In genomic region chr11:86507991-86508390, GRCm38 (mm10) we compare ENCODE assay signal across 25 mouse cellular contexts. TPM values are rescaled to one million over a fixed set of nuclear protein-coding genes. Genes with fewer than 3 reads are reported as not detected.
DNase-seq lines count a peak whose midpoint lies in the region; TF ChIP-seq lines count a peak whose summit lies in the region.
"Had no signal": no experiment of that assay in that cellular context is flagged by ENCODE, and none has a peak within 500 bp of the region (broad histone marks: within the 10 kb centered on the region; RNA-seq: fewer than 3 reads in every experiment).

No protein-coding gene starts in this region.

- H3K36me3 ChIP-seq in C2C12 (ENCODE audit: control insufficient read depth, insufficient read depth) (peaks cover 89% of the 10 kb centered on the region), ES-E14 (ENCODE audit: control insufficient read depth, insufficient read depth, low read length, poor library complexity, severe bottlenecking) (peaks cover 20% of the 10 kb centered on the region)

- no peak overlapping the region for H3K9ac ChIP-seq in ES-E14 (ENCODE audit: insufficient read depth, low read depth, low read length, poor library complexity, severe bottlenecking)
- H3K9ac ChIP-seq: embryonic facial prominence, embryonic 13.5 days; embryonic facial prominence, embryonic 15.5 days; forebrain, embryonic 12.5 days; forebrain, embryonic 15.5 days; forebrain, postnatal 0 days had no signal

- intact Hi-C loops in heart, postnatal 10 days (cut with DNase I): no loop called here

- H3K79me3 ChIP-seq in C2C12 (ENCODE audit: low read depth): no peaks in the 10 kb centered on the region

- in situ Hi-C loops in ES-E14 (cut with MboI; ENCODE audit: low sequenced_read_pairs in 2 of 2, unreplicated experiment in 2 of 2): no loop called here

- 0 out of 4 replicates have a peak, but pooled peaks cover 0 to 2% of the 10 kb centered on the region in 2 experiments for H3K4me1 ChIP-seq in ES-E14 (ENCODE audit: control insufficient read depth in 2 of 2, insufficient read depth in 2 of 2, low read length in 2 of 2, poor library complexity in 1 of 2)
- H3K4me1 ChIP-seq: embryonic facial prominence, embryonic 13.5 days; embryonic facial prominence, embryonic 15.5 days; forebrain, embryonic 10.5 days; forebrain, embryonic 12.5 days; forebrain, embryonic 15.5 days had no signal

- H3K4me3 ChIP-seq in C2C12 (ENCODE audit: insufficient read depth, poor library complexity, severe bottlenecking) (no peak overlapping the region), ES-E14 (ENCODE audit: insufficient read depth in 1 of 2, low read depth in 1 of 2, low read length in 2 of 2, poor library complexity in 1 of 2, severe bottlenecking in 1 of 2) (no peak overlapping the region)
- H3K4me3 ChIP-seq: embryonic facial prominence, embryonic 13.5 days; embryonic facial prominence, embryonic 15.5 days; erythroblast, embryonic 14.5 days; forebrain, embryonic 10.5 days; forebrain, embryonic 12.5 days; forebrain, embryonic 15.5 days had no signal

- DNase-seq in 3T3-L1 (ENCODE audit: low read depth, low spot score): peak; percentile 59
- no peak for DNase-seq in ES-E14 (ENCODE audit: low read depth, low spot score)
- peak; percentile 51 for DNase-seq in NIH3T3 (ENCODE audit: low read depth)
- DNase-seq in urinary bladder, postnatal 4 days (ENCODE audit: low spot score in 2 of 2): no peak
- DNase-seq in heart, postnatal 10 days: no peak
- DNase-seq in thymus, postnatal 10 days (ENCODE audit: low spot score in 2 of 2): no peak
- DNase-seq: adrenal gland, adult 2 months; adrenal gland, postnatal 10 days; adrenal gland, postnatal 25 days; B cell, adult 2 months; cerebellum, adult 11 months; cerebellum, adult 18-20 months; cerebellum, adult 8-10 months; cerebellum, adult 9-11 months; cerebellum, postnatal 14 days; cerebellum, postnatal 36 days; embryo, embryonic 11 days; forebrain, postnatal 0 days had no signal

- H3K27ac ChIP-seq in ES-E14 (ENCODE audit: insufficient read depth, low read depth, low read length, poor library complexity, severe bottlenecking): peak overlapping the region; percentile 53; the same call in 1 of the 2 replicates
- H3K27ac ChIP-seq: embryonic facial prominence, embryonic 13.5 days; embryonic facial prominence, embryonic 15.5 days; forebrain, embryonic 10.5 days; forebrain, embryonic 12.5 days; forebrain, embryonic 15.5 days had no signal

- no peak overlapping the region for H3ac ChIP-seq in C2C12 (ENCODE audit: control insufficient read depth, insufficient read length, low read depth)

- no peaks in the 10 kb centered on the region for H3K79me2 ChIP-seq in C2C12 (ENCODE audit: control insufficient read depth, insufficient read depth)

- no peaks in the 10 kb centered on the region for H3K9me3 ChIP-seq in ES-E14 (ENCODE audit: control insufficient read depth, insufficient read depth, low read depth, low read length)
- H3K9me3 ChIP-seq: embryonic facial prominence, embryonic 13.5 days; embryonic facial prominence, embryonic 15.5 days; forebrain, embryonic 10.5 days; forebrain, embryonic 12.5 days; forebrain, embryonic 15.5 days had no signal

- H3K27me3 ChIP-seq in C2C12 (ENCODE audit: control insufficient read depth, insufficient read depth, insufficient read length): no peaks in the 10 kb centered on the region
- H3K27me3 ChIP-seq: embryonic facial prominence, embryonic 13.5 days; embryonic facial prominence, embryonic 15.5 days; forebrain, embryonic 12.5 days; forebrain, embryonic 15.5 days had no signal

- TF ChIP-seq CTCF in C2C12 (IDR thresholded peaks at IDR 0.05; ENCODE audit: control insufficient read depth, insufficient read depth, insufficient read length): no peak

TF ChIP-seq in C2C12, 6 proteins besides CTCF, POLR2A, EP300 and RAD21:
- TF ChIP-seq FOSL1 (IDR thresholded peaks at IDR 0.05; ENCODE audit: insufficient read depth, low read length, poor library complexity, severe bottlenecking) (peak; percentile 6), MYOD1 (IDR thresholded peaks at IDR 0.05; ENCODE audit: control insufficient read depth, insufficient read length, low read depth) (no peak)

TF ChIP-seq in ES-E14, 5 proteins besides CTCF, POLR2A, EP300 and RAD21:
- TF ChIP-seq MAFK (IDR thresholded peaks at IDR 0.05; ENCODE audit: insufficient read depth, low read depth, low read length) (no peak), HCFC1 (IDR thresholded peaks at IDR 0.05; ENCODE audit: borderline replicate concordance, insufficient read depth, low read length) (no peak), CHD2 (IDR thresholded peaks at IDR 0.05; ENCODE audit: low read depth, low read length) (no peak), ZNF384 (IDR thresholded peaks at IDR 0.05; ENCODE audit: low read depth, low read length) (no peak), ZC3H11A (IDR thresholded peaks at IDR 0.05; ENCODE audit: borderline replicate concordance, low read depth, low read length) (no peak)

RNA-seq across cellular contexts. Expression of gene Rnft1, which starts 23.5 kb away (rescaled TPM):
- 12.5 TPM for polyA plus RNA-seq in C2C12 (2012; fragmentation: generic; extraction: Trizol)
- 33.5 and 34.5 TPM in 2 replicates for total RNA-seq in ES-E14 (2012; rRNA removed)
- total RNA-seq in heart, postnatal 10 days (2021): 10 to 100 TPM; 27.2 to 33.0 TPM

RNA-seq across cellular contexts. Expression of gene Rps6kb1, which starts 36.6 kb away (rescaled TPM):
- 9.8 TPM for polyA plus RNA-seq in C2C12 (2012; fragmentation: generic; extraction: Trizol)
- 41.4 and 43.1 TPM in 2 replicates for total RNA-seq in ES-E14 (2012; rRNA removed)
- total RNA-seq in heart, postnatal 10 days (2021): 10 to 100 TPM; 26.0 to 29.2 TPM

RNA-seq across cellular contexts. Expression of gene Tubd1, which starts 36.8 kb away (rescaled TPM):
- 6.1 TPM for polyA plus RNA-seq in C2C12 (2012; fragmentation: generic; extraction: Trizol)
- total RNA-seq in ES-E14 (2012; rRNA removed): 3.0 and 6.5 TPM in 2 replicates
- total RNA-seq in heart, postnatal 10 days (2021): 1 to 10 TPM; 5.5 to 6.2 TPM

Comparison
In these comparisons a context has a peak if more than half of its experiments do, and no peak if none do; other contexts are left out.
1. DNase-seq: peak in 3T3-L1 (single experiment) and NIH3T3 (single experiment); none in ES-E14 (single experiment), urinary bladder, postnatal 4 days (0 of 2), heart, postnatal 10 days (0 of 2) and thymus, postnatal 10 days (0 of 2).